Mouse (Mus musculus): ENCODE data around the gene Gm11938. TPM values are rescaled to one million over a fixed set of nuclear protein-coding genes. Genes with fewer than 3 reads are reported as not detected.
"Not testable (repeated sequence)": the region's sequence is repeated elsewhere in the genome, so short reads cannot be mapped to it uniquely, and the experiment has no call there.

Gm11938 gene
- total RNA-seq (2021) = not detected
- long read RNA-seq, experiment 1 = 0 reads
- long read RNA-seq, experiment 2 = 0 reads

DNA sequence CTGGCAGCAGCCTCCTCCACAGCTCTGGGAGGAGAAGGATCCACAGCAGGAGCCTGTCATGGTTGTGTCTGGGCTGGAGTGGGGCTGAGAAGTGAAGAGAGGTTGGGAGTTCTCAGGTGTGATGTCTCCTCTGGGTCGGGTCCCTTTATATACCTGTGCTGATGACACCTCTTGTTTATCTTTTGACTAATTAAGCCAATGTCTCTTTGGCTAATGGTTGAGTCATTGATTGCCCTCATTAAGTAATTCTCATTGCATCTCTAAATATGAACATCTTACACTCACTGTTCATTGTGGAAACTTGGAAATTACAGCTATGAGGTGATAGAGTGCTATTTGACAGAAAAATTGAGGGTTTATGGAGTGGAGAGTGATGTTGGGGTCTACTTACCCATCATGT lies at the start of gene Gm11938:
Gene Gm11938 (minus strand): TSS at position 101 of the 400 bp plus-strand sequence.
- intact Hi-C loops (cut with DNase I; ENCODE audit: low total_unique reads); DNase-seq: not testable (repeated sequence)

DNA sequence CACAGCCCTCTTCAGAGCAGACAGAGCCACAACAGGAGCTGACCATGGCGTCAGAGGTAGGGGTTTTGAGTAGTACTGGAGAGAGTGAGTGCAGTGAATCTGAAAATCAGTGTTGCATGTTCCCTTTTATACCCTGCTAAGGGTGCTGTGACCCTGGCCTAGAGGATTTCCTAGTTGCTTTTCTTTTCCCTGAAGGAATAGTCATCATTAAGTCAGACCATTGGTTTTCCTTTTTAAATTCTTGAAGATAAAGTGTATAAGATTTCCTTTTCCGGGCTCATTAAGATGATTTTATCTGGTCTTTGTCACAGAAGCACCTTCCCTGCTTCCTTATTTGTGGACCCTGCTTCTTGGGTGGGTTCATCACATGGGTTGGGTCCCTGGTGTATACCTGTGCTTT lies 47.0 kb upstream of the Gm11938 start, which contains the start of gene Gm11555:
Gene Gm11555 (minus strand): TSS at position 101 of the 400 bp plus-strand sequence.
- DNase-seq = no peak
- intact Hi-C loops (cut with DNase I; ENCODE audit: low total_unique reads) = no loop called here

DNA sequence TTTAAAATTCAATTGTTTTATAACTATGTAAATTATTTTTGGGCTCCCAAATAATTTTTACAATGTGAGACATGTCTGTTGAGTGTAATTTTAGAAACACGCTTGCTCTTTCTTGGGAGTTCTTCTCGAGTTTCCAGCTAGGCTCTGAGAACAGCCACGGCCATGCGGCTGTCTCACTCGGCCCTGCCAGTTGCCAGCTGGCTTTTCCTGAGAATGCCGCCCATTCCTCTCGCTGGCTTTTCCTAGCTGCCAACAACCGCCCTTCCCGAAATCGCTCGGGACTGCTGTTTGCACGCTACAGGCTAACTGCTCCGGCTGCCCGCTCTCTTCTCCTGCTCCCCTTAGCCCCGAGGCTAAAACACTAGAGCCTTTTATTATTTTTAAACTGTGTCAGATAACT lies 43.3 kb upstream of the Gm11938 start:
- peak; percentile 9 for DNase-seq
- intact Hi-C loops (cut with DNase I; ENCODE audit: low total_unique reads) = no loop called here

DNA sequence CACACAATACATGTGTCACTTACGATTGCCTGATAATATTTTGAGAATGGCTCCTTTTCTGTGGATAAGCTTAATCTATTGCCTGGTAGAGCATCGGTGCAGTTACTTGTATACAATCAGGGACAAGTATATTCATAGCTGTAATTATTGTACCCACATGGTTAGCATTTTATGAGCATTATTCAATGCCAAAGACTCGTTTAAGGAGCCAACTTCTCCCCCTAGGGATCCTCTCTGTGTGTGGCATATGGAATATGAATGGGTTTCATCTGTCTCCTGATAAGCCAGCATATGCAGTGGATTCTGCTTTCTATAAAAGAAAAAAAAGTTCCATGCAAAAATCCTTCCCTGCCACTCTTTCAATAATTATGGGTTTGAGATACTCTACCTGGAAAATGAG lies 41.2 kb upstream of the Gm11938 start:
- DNase-seq = no peak
- intact Hi-C loops (cut with DNase I; ENCODE audit: low total_unique reads) = no loop called here

DNA sequence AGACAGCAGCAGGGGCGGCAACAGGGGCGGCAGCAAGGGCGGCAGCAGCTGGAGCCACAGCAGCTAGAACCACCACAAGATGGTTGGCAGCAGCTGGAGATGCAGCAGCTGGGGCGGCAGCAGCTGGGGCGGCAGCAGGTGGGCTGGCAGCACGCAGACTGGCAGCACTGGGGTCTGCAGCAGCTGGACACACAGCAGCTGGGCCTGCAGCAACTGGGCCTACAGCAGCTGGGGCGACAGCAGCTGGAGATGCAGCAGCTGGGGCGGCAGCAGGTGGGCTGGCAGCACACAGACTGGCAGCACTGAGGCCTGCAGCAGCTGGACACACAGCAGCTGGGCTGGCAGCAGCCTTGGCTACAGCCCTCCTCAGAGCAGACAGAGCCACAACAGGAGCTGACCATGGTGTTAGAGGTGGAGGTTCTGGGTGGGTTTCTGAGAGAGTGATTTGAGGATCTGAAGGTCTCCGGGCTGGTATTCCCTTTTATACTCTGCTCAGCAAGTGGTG lies 40.6 kb upstream of the Gm11938 start, which contains the start of gene Krtap4-7:
Gene Krtap4-7 (minus strand): TSS at position 455 of the 505 bp plus-strand sequence.
- intact Hi-C loops (cut with DNase I; ENCODE audit: low total_unique reads); DNase-seq: not testable (repeated sequence)

DNA sequence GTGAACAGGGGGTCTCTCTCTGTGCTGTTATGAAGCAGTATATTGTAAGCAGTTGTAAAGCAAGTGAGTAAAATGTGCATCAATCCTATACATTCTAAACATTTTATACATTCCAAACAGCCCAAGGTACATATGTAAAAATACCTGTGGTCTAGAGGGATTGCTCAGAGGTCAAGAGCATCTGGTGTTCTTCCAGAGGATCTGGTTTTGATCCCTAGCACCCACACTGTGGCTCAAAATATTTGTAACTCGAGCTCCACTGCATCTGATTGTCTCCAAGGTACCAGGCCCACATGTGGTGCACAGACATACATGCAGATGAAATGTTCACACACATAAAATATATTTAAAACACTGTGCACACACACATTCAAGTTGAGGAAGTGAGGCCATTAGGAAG lies 37.8 kb upstream of the Gm11938 start:
- intact Hi-C loops (cut with DNase I; ENCODE audit: low total_unique reads) = no loop called here
- no peak for DNase-seq

DNA sequence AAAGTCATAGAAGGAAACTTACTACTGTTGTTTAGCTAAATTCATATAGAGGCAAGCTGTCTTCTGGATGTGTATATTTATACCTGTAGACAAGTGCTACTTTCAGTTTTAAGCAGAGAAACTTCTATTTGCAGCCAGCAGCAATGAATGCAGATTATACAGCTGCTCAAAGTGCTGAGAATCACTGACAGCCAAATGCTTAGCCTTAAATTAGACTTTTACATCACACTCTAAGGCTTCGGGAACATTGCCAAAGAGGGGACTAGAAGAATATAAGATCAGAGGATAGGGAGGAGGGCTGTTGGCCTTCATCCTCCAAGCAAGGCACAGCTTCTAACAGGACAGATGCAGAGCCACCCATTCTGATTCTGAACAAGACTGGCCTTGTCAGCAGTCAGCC lies 34.0 kb upstream of the Gm11938 start:
- no peak for DNase-seq
- intact Hi-C loops (cut with DNase I; ENCODE audit: low total_unique reads) = no loop called here

DNA sequence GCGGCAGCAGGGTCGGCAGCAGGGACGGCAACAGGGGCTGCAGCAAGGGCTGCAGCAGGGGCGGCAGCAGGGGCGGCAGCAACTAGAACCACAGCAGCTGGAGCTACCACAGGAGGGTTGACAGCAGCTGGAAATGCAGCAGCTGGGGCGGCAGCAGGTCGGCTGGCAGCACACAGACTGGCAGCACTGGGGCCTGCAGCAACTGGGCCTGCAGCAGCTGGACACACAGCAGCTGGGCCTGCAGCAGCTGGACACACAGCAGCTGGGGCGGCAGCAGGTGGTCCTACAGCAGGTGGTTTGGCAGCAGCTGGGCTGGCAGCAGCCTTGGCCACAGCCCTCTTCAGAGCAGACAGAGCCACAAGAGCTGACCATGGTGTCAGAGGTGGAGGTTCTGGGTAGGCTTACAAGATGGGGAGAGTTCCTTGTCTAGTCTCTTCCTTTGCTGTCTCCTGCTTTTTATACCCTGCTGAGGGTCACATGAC lies 31.6 kb upstream of the Gm11938 start, which contains the start of gene Krtap4-2:
Gene Krtap4-2 (minus strand): TSS at position 432 of the 482 bp plus-strand sequence.
- intact Hi-C loops (cut with DNase I; ENCODE audit: low total_unique reads) = no loop called here
- no peak for DNase-seq

DNA sequence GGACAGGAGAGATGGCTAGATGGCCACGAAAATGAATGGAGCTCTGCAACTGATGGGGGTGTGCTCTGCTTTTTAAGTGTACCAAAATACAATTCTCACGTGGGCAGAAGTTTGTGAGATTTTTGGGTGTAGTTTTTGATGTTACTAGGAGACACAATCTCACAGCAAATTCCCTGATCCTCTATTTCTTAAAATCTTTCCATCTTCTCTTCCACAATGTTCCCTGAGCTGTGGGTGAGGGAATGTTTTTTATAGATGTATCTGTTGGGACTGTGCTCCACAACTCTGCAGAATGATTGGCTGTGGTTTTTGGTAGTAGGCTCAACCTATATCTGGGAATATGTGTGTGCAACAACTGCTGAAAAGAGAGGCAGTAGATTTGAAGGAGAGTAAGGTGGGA lies 30.2 kb upstream of the Gm11938 start:
- intact Hi-C loops (cut with DNase I; ENCODE audit: low total_unique reads) = no loop called here

DNA sequence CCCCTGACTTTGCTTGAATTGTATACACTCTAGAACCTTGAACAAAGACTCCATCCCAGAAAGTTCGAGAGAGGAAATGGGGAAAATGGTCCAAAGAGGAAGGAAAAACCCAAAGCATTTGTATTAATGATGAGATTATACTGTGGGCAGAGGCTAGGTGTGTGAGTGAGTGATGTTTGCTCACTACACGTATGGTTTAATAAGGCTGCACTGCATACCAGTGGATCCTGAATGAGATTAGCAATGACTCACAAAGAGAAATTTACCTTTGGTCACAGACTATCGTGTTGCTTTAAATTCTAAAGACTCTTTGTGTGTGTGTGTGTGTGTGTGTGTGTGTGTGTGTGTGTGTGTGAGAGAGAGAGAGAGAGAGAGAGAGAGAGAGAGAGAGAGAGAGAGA lies 27.8 kb upstream of the Gm11938 start:
- no peak for DNase-seq
- intact Hi-C loops (cut with DNase I; ENCODE audit: low total_unique reads) = no loop called here

More for the DNA sequence above, 30.2 kb upstream of the Gm11938 start:
- DNase-seq = no peak

DNA sequence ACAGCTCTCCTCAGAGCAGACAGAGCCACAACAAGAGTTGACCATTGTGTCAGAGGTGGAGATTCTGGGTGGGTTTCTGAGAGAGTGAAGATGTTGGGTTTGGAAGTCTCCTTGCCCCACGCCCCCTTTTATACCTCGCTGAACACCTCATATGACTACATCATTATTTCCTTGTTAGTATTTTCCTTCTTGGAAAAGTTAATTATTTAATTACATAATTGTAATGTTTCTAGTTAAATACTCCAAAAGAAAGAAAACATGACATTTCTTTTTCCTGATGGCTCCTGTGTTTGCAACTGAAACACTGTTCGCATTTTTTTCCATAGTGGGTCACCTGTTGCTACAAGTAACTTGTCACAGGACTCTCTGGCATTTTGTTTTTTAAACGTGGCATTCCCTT lies 25.0 kb upstream of the Gm11938 start, which contains the start of gene Krtap4-1:
Gene Krtap4-1 (minus strand): TSS at position 101 of the 400 bp plus-strand sequence.
- no peak for DNase-seq
- intact Hi-C loops (cut with DNase I; ENCODE audit: low total_unique reads) = no loop called here

DNA sequence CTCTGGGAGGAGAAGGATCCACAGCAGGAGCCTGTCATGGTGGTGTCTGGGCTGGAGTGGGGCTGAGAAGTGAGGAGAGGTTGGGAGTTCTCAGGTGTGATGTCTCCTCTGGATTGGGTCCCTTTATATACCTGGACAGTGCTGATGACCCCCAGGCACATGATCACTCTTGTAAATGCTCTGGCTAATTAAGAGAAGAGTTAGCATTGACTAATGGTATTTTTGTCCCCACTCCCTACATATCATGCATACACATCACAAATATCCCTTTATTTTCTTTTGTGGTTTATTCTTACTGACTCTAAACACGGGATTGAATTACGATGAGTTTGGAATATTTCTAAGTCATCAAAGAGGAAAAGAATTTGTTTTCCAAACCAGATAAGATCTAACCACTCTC lies 17.2 kb upstream of the Gm11938 start, which contains the start of gene Gm11562:
Gene Gm11562 (minus strand): TSS at position 101 of the 400 bp plus-strand sequence.
- intact Hi-C loops (cut with DNase I; ENCODE audit: low total_unique reads) = no loop called here
- no peak for DNase-seq

DNA sequence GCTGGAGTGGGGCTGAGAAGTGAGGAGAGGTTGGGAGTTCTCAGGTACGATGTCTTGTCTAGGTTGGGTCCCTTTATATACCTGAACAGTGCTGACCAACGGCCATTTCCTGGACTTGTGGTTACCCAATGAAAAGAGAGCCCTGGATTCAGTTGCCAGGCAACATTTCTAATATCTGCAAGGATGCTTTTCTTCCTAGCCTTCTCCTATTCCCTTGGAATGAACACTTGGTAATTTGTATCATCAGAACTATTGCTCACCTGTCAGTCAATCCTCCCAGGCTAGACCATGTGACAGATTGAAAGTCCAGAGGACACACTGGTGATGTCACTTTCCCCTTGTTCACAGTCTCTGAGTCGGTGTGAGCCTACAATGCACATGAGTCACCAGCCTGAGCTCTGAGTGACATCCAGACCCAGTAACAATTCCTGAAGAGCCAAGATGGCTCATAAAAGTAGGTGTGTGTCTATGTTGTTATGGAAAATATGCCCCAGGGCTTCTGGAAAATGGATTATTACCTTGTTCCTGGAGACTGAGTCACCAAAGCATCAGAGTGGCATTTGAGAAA lies 11.8 kb upstream of the Gm11938 start, which contains the start of gene Krtap2-4:
Gene Krtap2-4 (minus strand): TSS at position 51 of the 568 bp plus-strand sequence.
- intact Hi-C loops (cut with DNase I; ENCODE audit: low total_unique reads) = no loop called here
- no peak for DNase-seq

DNA sequence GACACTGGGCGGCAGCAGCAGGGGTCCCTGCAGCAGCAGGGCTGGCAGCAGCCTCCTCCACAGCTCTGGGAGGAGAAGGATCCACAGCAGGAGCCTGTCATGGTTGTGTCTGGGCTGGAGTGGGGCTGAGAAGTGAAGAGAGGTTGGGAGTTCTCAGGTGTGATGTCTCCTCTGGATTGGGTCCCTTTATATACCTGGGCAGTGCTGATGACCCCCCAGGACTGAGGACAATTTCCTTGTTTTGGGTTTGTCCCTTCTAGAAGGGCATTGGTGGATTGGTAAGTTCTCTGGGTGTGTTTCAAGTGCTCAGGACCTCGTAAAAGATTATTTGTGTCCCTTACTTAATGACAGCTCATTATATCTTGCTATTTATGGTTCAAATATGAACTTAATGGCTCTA lies 7.0 kb upstream of the Gm11938 start, which contains the start of gene Gm11937:
Gene Gm11937 (minus strand): TSS at position 101 of the 400 bp plus-strand sequence.
- intact Hi-C loops (cut with DNase I; ENCODE audit: low total_unique reads); DNase-seq: not testable (repeated sequence)

DNA sequence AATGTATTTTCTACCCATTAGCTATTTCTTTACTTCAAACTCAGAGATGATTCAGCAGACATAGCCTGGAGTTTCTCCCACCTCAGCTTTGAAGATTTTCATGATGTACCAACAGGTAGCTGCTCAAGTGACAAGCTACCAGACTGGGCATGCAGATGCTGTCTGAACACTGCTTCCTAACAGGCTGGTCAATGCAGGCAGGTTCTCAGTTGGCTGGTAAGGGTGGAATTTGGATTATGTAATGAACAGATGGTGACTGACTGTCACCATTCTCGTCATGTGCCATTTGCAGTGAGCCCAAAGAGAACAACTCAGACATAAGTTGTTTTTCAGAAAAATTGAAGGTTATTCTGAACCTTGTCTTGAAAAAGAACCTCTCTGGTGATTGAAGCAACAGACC lies 6.0 kb upstream of the Gm11938 start:
- no peak for DNase-seq
- intact Hi-C loops (cut with DNase I; ENCODE audit: low total_unique reads) = no loop called here

DNA sequence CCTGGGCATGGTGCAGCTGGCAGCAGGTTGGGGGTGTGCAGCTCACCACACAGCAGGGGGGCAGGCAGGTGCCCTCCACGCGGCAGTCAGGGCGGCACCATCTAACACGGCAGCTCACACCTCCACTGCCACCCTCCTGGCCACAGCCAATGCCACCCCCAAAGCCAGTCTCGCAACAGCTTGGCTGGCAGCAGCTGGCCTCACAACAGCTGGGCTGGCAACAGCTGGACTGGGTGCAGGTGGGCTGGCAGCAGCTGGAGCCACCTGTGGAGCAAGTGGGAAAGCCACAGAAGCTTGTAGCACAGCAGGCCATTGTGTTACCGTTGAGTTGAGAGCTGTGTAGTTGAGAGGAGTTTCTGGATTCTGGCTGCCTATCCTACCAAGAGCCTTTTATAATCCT lies 5.4 kb downstream of the Gm11938 start, which contains the start of gene Krtap9-3:
Gene Krtap9-3 (minus strand): TSS at position 364 of the 400 bp plus-strand sequence.
- intact Hi-C loops (cut with DNase I; ENCODE audit: low total_unique reads); DNase-seq: not testable (repeated sequence)

DNA sequence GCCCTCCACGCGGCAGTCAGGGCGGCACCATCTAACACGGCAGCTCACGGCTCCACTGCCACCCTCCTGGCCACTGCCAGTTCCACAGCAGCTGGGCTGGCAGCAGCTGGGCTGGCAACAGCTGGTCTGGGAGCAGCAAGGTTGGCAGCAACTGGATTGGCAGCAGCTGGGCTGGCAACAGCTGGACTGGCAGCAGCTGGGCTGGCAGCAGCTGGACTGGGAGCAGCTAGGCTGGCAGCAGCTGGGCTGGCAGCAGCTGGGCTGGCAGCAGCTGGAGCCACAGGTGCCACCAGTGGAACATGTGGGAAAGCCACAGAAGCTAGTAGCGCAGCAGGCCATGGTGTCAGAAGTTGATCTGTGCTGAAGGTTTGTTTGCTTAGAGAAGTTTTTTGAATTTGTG lies 12.1 kb downstream of the Gm11938 start, which contains the start of gene Krtap1-3:
Gene Krtap1-3 (minus strand): TSS at position 359 of the 400 bp plus-strand sequence.
- no peak for DNase-seq
- intact Hi-C loops (cut with DNase I; ENCODE audit: low total_unique reads) = no loop called here

DNA sequence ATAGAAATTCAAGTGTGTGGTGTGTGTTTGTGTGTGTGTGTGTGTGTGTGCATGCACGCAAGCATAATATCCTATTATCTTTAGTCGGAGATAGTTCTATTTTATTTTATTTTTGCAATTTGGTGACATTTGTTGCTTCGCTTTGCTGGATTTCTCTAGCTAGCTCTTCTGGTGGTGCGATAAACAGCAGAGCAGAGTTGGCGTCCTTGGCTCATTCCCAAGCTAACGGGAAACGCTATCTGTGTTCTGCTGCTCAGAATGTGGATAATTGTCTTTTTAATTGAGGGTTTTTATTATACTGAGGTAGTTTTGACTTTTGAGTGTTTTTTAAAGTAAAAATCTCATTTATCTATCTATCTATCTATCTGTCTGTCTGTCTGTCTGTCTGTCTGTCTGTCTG lies 18.0 kb downstream of the Gm11938 start:
- no peak for DNase-seq
- intact Hi-C loops (cut with DNase I; ENCODE audit: low total_unique reads) = no loop called here

DNA sequence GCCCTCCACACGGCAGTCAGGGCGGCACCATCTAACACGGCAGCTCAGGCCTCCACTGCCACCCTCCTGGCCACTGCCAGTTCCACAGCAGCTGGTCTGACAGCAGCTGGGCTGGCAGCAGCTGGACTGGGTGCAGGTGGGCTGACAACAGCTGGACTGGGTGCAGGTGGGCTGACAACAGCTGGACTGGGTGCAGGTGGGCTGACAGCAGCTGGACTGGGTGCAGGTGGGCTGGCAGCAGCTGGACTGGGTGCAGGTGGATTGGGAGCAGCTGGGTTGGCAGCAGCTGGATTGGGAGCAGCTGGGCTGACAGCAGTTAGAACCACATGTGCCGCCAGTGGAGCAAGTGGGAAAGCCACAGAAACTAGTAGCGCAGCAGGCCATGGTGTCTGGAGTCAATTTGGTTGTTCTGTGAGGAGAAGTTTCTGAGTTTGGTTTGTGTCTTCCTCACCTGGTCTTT lies 19.8 kb downstream of the Gm11938 start, which contains the start of gene Krtap1-4:
Gene Krtap1-4 (minus strand): TSS at position 410 of the 460 bp plus-strand sequence.
- no peak for DNase-seq
- intact Hi-C loops (cut with DNase I; ENCODE audit: low total_unique reads) = no loop called here

DNA sequence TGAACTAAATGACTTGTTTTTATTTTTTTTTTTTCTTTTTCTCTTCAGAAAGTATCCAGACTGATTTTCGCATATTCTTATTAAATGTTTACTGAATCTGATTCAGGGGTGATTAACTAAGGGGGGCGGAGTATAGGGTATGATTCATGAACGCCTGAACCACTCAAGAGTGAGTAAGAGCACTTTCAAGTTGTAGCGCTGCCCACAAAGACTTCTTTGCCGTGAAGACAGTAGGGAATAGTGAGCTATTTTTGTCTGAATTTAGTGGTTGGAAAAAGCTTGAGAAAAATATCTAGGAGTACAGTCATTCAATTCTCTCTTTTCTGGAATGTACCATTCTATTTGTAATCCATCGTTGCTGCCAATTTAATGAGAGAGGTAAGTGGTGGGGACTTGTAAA lies 21.5 kb downstream of the Gm11938 start:
- intact Hi-C loops (cut with DNase I; ENCODE audit: low total_unique reads) = no loop called here
- DNase-seq = no peak

All from gastrocnemius, postnatal 14 days (tissue).